Mouse (Mus musculus) Patski (cell line): Measurements from ENCODE around the gene Ank2. TPM values are rescaled to one million over a fixed set of nuclear protein-coding genes. Genes with fewer than 3 reads are reported as not detected.

Experiments used
- ATAC-seq: fragments of 100-300 bp; one replicate; pipeline ENCODE4 v1.8.0; 2021
- CTCF ChIA-PET: fragments of 350-600 bp; sonication (Branson Sonifier 250); formaldehyde crosslinking; loops from one replicate; lab custom pipeline; 2022; ENCODE audit warnings: inconsistent platforms; lab: Charles Lee
- POLR2A ChIA-PET: fragments of 350-600 bp; sonication (Branson Sonifier 250); formaldehyde crosslinking; loops from one replicate; lab custom pipeline; 2022; ENCODE audit warnings: antibody characterized with exemption, inconsistent platforms; lab: Charles Lee
- DNase-seq: peaks from one replicate; pipeline ENCODE4 v3.0.0-alpha.2; 2011; ENCODE audit warnings: low read depth, low spot score
- H3K27me3 ChIP-seq: fragments of 371-371 bp; one replicate; pipeline ENCODE4 v1.5.1; 2021
- CTCF ChIP-seq: fragments of 100-300 bp; IDR thresholded peaks from one replicate; pipeline ENCODE4 v1.5.1; 2021
- in situ Hi-C: fragments of 300-500 bp; cut with MboI; formaldehyde crosslinking; loops from 3 replicates; pipeline ENCODE4 v1.11.1; 2018; ENCODE audit warnings: low pct_unique_long_range_greater_than_20kb, mixed read lengths
- polyA plus RNA-seq: library from polyadenylated mRNA; unstranded; gene quantifications from one replicate; pipeline ENCODE4 v1.2.3, GENCODE M21; 2021

The Ank2 gene
- polyA plus RNA-seq, 1 experiment from 2014 or later = 47.7 TPM

DNA sequence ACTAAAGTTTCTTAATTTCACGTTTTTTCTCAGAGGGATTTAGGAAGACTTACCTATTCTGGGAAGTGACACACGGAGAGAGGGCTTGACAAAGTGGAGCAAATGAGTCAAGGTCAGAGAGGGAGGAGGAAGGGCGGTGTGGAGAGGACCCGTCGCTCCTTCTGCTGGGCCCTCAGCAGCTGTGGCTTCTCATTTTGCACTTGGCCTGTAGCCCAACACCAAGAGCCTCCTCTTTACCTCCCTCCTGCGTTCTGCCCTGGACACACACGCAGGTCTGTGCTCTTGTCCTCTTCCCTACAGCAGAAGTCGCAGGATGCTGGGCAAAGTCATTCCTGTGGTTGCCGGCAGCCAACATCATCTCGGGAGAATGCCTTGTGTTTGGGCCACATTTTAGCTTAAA is 22.0 kb upstream of the Ank2 start:
- CTCF ChIA-PET = interaction anchor here (1.0 to 1.9 kb wide), 2 partner anchors 16 to 70 kb away, joined by 3 to 8 read pairs; no protein-coding TSS in a partner anchor
- POLR2A ChIA-PET = no interaction called here
- in situ Hi-C loops = no loop called here
- no peak for TF ChIP-seq CTCF
- H3K27me3 ChIP-seq = no peaks in the 10 kb centered on the region
- DNase-seq (no peak), ATAC-seq (no peak)

GRCm38 (mm10) chr3:127520300-127520699 is 21.1 kb upstream of the Ank2 start:
- no peak for TF ChIP-seq CTCF
- DNase-seq (peak; percentile 49), ATAC-seq (peak; percentile 68)
- POLR2A ChIA-PET = no interaction called here
- CTCF ChIA-PET = interaction anchor here (1.9 kb wide), 1 partner anchor 69 kb away, joined by 8 read pairs; no protein-coding TSS in a partner anchor
- in situ Hi-C loops = no loop called here
- H3K27me3 ChIP-seq = no peaks in the 10 kb centered on the region

GRCm38 (mm10) chr3:127515251-127515650 is 16.1 kb upstream of the Ank2 start:
- in situ Hi-C loops = no loop called here
- POLR2A ChIA-PET = no interaction called here

GRCm38 (mm10) chr3:127513699-127514098 is 14.5 kb upstream of the Ank2 start:
- DNase-seq = no peak
- in situ Hi-C loops = no loop called here
- TF ChIP-seq CTCF = no peak
- H3K27me3 ChIP-seq = no peaks in the 10 kb centered on the region
- ChIA-PET POLR2A (no interaction called here), CTCF (interaction anchor here (0.9 to 1.3 kb wide), 2 partner anchors 12 to 13 kb away, joined by 3 to 5 read pairs; no protein-coding TSS in a partner anchor)
- no peak for ATAC-seq

More at GRCm38 (mm10) chr3:127515251-127515650, 16.1 kb upstream of the Ank2 start:
- H3K27me3 ChIP-seq = no peaks in the 10 kb centered on the region
- no peak for TF ChIP-seq CTCF
- ATAC-seq (no peak), DNase-seq (no peak)
- CTCF ChIA-PET = interaction anchor here (1.0 kb wide), 1 partner anchor 12 kb away, joined by 3 read pairs; no protein-coding TSS in a partner anchor

DNA sequence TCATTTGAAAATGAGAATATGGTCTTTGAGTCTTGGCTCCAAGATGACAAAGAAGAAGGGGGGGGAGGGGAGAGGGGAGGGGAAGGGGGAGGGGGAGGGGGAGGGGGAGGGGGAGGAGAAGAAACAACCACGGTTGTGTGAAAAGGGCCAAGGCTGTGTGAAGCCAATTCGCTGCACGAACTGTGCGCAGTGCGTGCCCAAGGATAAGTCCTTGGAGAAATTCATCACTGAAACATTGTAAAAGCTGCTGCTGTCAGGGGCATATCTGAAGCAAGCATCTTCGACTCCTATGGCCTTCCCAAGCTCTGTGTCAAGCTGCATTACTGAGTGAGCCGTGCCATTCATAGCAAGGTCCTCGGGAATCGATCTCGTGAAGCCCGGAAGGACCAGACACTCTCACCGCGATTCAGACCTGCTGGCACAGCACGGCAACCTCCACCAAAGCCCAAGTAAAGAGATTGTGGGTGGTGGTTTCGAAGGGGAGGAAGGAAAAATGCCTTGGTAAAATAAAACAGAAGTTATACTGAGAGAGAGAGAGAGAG is 13.7 kb upstream of the Ank2 start:
- in situ Hi-C loops = no loop called here
- ATAC-seq (no peak), DNase-seq (no peak)
- CTCF ChIA-PET = no interaction called here
- no peaks in the 10 kb centered on the region for H3K27me3 ChIP-seq
- no peak for TF ChIP-seq CTCF
- POLR2A ChIA-PET = no interaction called here

DNA sequence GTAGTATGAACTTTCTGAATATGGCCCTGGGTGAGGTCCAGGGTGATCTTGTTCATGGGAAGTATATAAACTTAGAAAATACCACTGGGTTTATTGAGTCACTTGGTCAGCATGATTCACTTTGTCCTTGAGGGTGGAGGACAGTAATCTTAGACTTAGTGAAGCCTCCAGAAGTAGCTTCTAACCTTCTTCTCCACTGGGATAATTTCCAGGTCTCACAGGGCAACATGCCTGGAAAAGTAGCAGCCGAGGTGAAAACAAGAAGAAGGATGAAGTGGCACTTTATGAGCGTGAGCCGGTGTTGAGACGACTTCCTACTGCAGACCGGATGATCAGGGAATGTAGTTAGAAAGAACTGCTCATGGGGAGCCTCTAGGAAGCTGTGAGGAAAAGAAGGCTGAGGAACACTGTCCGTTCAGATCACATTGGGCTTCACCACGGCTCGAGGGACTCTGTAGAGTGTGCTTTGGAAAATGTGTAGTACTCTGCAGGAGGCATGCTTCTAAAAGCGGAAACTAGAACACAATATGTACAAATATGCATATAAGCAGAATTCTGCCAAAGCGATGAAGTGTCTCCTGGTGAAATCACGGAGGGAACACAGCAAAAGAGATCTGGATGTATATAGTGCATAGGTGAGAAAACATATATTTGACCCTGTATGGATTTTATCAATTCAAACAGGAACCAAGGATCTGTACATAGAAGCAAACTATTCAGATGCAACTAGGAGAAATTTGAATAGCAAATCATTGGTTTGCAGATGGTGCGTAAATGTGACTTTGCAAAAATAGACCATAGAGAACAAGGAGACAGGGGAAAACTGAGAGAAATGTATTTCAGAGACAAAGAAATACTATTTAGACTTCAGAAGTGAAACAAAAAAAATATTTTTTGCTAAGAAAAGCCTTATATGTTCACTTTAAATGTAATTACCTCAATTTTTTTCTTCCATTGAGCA is 12.9 kb upstream of the Ank2 start:
- in situ Hi-C loops = no loop called here
- H3K27me3 ChIP-seq = no peaks in the 10 kb centered on the region
- ChIA-PET POLR2A (no interaction called here), CTCF (interaction anchor here (1.2 kb wide), 1 partner anchor 14 kb away, joined by 3 read pairs; no protein-coding TSS in a partner anchor)
- no peak for TF ChIP-seq CTCF
- DNase-seq = no peak
- ATAC-seq = no peak

- in situ Hi-C loops = no loop called here
- DNase-seq = no peak
- no peak for ATAC-seq
- no peak for TF ChIP-seq CTCF
- CTCF ChIA-PET = no interaction called here
- POLR2A ChIA-PET = no interaction called here
- H3K27me3 ChIP-seq = peaks cover 4% of the 10 kb centered on the region
Measured at GRCm38 (mm10) chr3:127507878-127508783, 9.0 kb upstream of the Ank2 start.

- peak; percentile 49 for ATAC-seq
- no peaks in the 10 kb centered on the region for H3K27me3 ChIP-seq
- ChIA-PET CTCF (interaction anchor here (0.9 to 2.0 kb wide), 5 partner anchors 10 to 176 kb away, joined by 3 to 6 read pairs (median 4); no protein-coding TSS in a partner anchor), POLR2A (no interaction called here)
- no peak for TF ChIP-seq CTCF
- in situ Hi-C loops = no loop called here
- DNase-seq = no peak
Measured at GRCm38 (mm10) chr3:127498197-127498741, 881 bp downstream of the Ank2 start.

- DNase-seq (no peak), ATAC-seq (no peak)
- TF ChIP-seq CTCF = no peak
- ChIA-PET POLR2A (no interaction called here), CTCF (interaction anchor here (1.0 to 1.8 kb wide), 5 partner anchors 9 to 64 kb away, joined by 3 to 9 read pairs (median 3); no protein-coding TSS in a partner anchor)
- in situ Hi-C loops = no loop called here
- no peaks in the 10 kb centered on the region for H3K27me3 ChIP-seq
Measured at GRCm38 (mm10) chr3:127492663-127493062, 6.5 kb downstream of the Ank2 start.

DNA sequence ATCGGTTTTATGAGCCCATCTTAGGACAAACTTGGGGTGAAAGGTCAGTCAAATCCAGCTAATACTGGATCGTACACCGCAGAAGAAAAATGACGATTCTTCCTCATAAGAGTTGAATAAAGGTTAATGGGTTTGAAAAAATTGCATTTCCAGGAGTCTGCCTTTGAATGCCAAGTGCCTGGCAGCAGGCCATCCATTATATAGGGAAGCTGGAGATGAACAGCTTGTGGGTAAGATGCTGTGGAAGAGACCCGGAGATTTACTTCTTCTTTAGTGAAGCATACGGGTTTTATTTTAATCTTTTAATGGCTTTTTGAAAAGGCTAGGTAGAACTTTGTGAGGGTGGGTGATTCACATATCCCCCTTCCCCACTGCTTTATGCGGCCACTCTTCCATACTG is 11.8 kb downstream of the Ank2 start:
- in situ Hi-C loops = no loop called here
- POLR2A ChIA-PET = no interaction called here

More for the DNA sequence above, 11.8 kb downstream of the Ank2 start:
- ATAC-seq (no peak), DNase-seq (no peak)
- H3K27me3 ChIP-seq = no peaks in the 10 kb centered on the region
- CTCF ChIA-PET = no interaction called here
- TF ChIP-seq CTCF = no peak
